Mouse (Mus musculus): ENCODE data around the gene Gm11985. TPM values are rescaled to one million over a fixed set of nuclear protein-coding genes. Genes with fewer than 3 reads are reported as not detected.

The Gm11985 gene
- polyA plus RNA-seq, 1 experiment from 2014 or later = 0.21 TPM

- no peak for DNase-seq (ENCODE audit: low spot score)
- H3K27ac ChIP-seq = no peak overlapping the region
- H3K36me3 ChIP-seq = peaks cover 15% of the 10 kb centered on the region
- peaks cover 12% of the 10 kb centered on the region for H3K4me1 ChIP-seq
- 82% methylated on average over 4 of the region's 4 CpGs for WGBS
- H3K4me3 ChIP-seq = no peak overlapping the region
- H3K9me3 ChIP-seq = no peaks in the 10 kb centered on the region
- H3K27me3 ChIP-seq (ENCODE audit: insufficient read depth, poor library complexity, severe bottlenecking) = no peaks in the 10 kb centered on the region
Measured at GRCm38 (mm10) chr11:7164416-7164815, 24.0 kb downstream of the Gm11985 start.

GRCm38 (mm10) chr11:7161502-7162174 is 26.7 kb downstream of the Gm11985 start:
- Histone ChIP-seq H3K36me3 (0 out of 2 replicates have a peak, but pooled peaks cover 7% of the 10 kb centered on the region), H3K27me3 (ENCODE audit: insufficient read depth, poor library complexity, severe bottlenecking) (no peaks in the 10 kb centered on the region), H3K9me3 (no peaks in the 10 kb centered on the region), H3K4me3 (no peak overlapping the region), H3K4me1 (peaks cover 12% of the 10 kb centered on the region), H3K27ac (no peak overlapping the region)
- no peak for DNase-seq (ENCODE audit: low spot score)
- WGBS = 72% methylated on average over 8 of the region's 8 CpGs

GRCm38 (mm10) chr11:7160637-7161101 is 27.7 kb downstream of the Gm11985 start:
- WGBS = 70% methylated on average over 4 of the region's 4 CpGs
- Histone ChIP-seq H3K9me3 (no peaks in the 10 kb centered on the region), H3K4me3 (no peak overlapping the region), H3K27me3 (ENCODE audit: insufficient read depth, poor library complexity, severe bottlenecking) (no peaks in the 10 kb centered on the region), H3K4me1 (peaks cover 12% of the 10 kb centered on the region), H3K36me3 (0 out of 2 replicates have a peak, but pooled peaks cover 3% of the 10 kb centered on the region), H3K27ac (no peak overlapping the region)
- no peak for DNase-seq (ENCODE audit: low spot score)

GRCm38 (mm10) chr11:7160146-7160545 is 28.2 kb downstream of the Gm11985 start:
- Histone ChIP-seq H3K27me3 (ENCODE audit: insufficient read depth, poor library complexity, severe bottlenecking) (no peaks in the 10 kb centered on the region), H3K36me3 (no peaks in the 10 kb centered on the region)
- WGBS = 68% methylated on average over 6 of the region's 6 CpGs

GRCm38 (mm10) chr11:7158196-7158595 is 30.2 kb downstream of the Gm11985 start:
- Histone ChIP-seq H3K27ac (no peak overlapping the region), H3K4me1 (peaks cover 12% of the 10 kb centered on the region), H3K4me3 (no peak overlapping the region), H3K27me3 (ENCODE audit: insufficient read depth, poor library complexity, severe bottlenecking) (no peaks in the 10 kb centered on the region), H3K36me3 (no peaks in the 10 kb centered on the region), H3K9me3 (no peaks in the 10 kb centered on the region)
- DNase-seq (ENCODE audit: low spot score) = no peak
- 86% methylated on average over 6 of the region's 6 CpGs for WGBS

More at GRCm38 (mm10) chr11:7160146-7160545, 28.2 kb downstream of the Gm11985 start:
- Histone ChIP-seq H3K4me3 (no peak overlapping the region), H3K27ac (peak overlapping the region; percentile 59), H3K4me1 (peaks cover 12% of the 10 kb centered on the region), H3K9me3 (no peaks in the 10 kb centered on the region)
- no peak for DNase-seq (ENCODE audit: low spot score)

- Histone ChIP-seq H3K36me3 (peaks cover 4% of the 10 kb centered on the region; the same call in 1 of the 2 replicates), H3K4me1 (peaks cover 12% of the 10 kb centered on the region), H3K27me3 (ENCODE audit: insufficient read depth, poor library complexity, severe bottlenecking) (no peaks in the 10 kb centered on the region), H3K4me3 (no peak overlapping the region), H3K27ac (no peak overlapping the region), H3K9me3 (no peaks in the 10 kb centered on the region)
- no peak for DNase-seq (ENCODE audit: low spot score)
- WGBS = 66% methylated on average over 4 of the region's 4 CpGs
Measured at GRCm38 (mm10) chr11:7156427-7156826, 31.9 kb downstream of the Gm11985 start.

GRCm38 (mm10) chr11:7153081-7153480 is 35.3 kb downstream of the Gm11985 start:
- Histone ChIP-seq H3K4me1 (0 out of 2 replicates have a peak, but pooled peaks cover 7% of the 10 kb centered on the region), H3K9me3 (no peaks in the 10 kb centered on the region), H3K36me3 (peaks cover 13% of the 10 kb centered on the region), H3K4me3 (no peak overlapping the region), H3K27me3 (ENCODE audit: insufficient read depth, poor library complexity, severe bottlenecking) (no peaks in the 10 kb centered on the region), H3K27ac (no peak overlapping the region)
- 84% methylated on average over 8 of the region's 8 CpGs for WGBS
- no peak for DNase-seq (ENCODE audit: low spot score)

GRCm38 (mm10) chr11:7152371-7152770 is 36.0 kb downstream of the Gm11985 start:
- Histone ChIP-seq H3K27me3 (ENCODE audit: insufficient read depth, poor library complexity, severe bottlenecking) (no peaks in the 10 kb centered on the region), H3K36me3 (peaks cover 15% of the 10 kb centered on the region)
- WGBS = 92% methylated on average over 12 of the region's 12 CpGs

GRCm38 (mm10) chr11:7150511-7150910 is 37.9 kb downstream of the Gm11985 start:
- Histone ChIP-seq H3K27ac (no peak overlapping the region), H3K4me1 (0 out of 2 replicates have a peak, but pooled peaks cover 7% of the 10 kb centered on the region), H3K36me3 (peaks cover 20% of the 10 kb centered on the region), H3K9me3 (no peaks in the 10 kb centered on the region), H3K4me3 (no peak overlapping the region), H3K27me3 (ENCODE audit: insufficient read depth, poor library complexity, severe bottlenecking) (no peaks in the 10 kb centered on the region)
- WGBS = 89% methylated on average over 8 of the region's 8 CpGs
- DNase-seq (ENCODE audit: low spot score) = no peak

More at GRCm38 (mm10) chr11:7152371-7152770, 36.0 kb downstream of the Gm11985 start:
- Histone ChIP-seq H3K4me1 (0 out of 2 replicates have a peak, but pooled peaks cover 7% of the 10 kb centered on the region), H3K9me3 (no peaks in the 10 kb centered on the region), H3K27ac (no peak overlapping the region), H3K4me3 (no peak overlapping the region)
- DNase-seq (ENCODE audit: low spot score) = no peak

- H3K4me1 ChIP-seq = peaks cover 11% of the 10 kb centered on the region; the same call in 1 of the 2 replicates
- no peak overlapping the region for H3K27ac ChIP-seq
- peaks cover 20% of the 10 kb centered on the region for H3K36me3 ChIP-seq
- WGBS = 71% methylated on average over 7 of the region's 7 CpGs
- H3K4me3 ChIP-seq = no peak overlapping the region
- DNase-seq (ENCODE audit: low spot score) = no peak
- no peaks in the 10 kb centered on the region for H3K27me3 ChIP-seq (ENCODE audit: insufficient read depth, poor library complexity, severe bottlenecking)
- no peaks in the 10 kb centered on the region for H3K9me3 ChIP-seq
Measured at GRCm38 (mm10) chr11:7149471-7149870, 38.9 kb downstream of the Gm11985 start.

- WGBS = 83% methylated on average over 7 of the region's 7 CpGs
Measured at GRCm38 (mm10) chr11:7147945-7148344, 40.4 kb downstream of the Gm11985 start.

GRCm38 (mm10) chr11:7147536-7147935 is 40.8 kb downstream of the Gm11985 start:
- H3K36me3 ChIP-seq = peaks cover 19% of the 10 kb centered on the region
- H3K27ac ChIP-seq = no peak overlapping the region
- no peak overlapping the region for H3K4me3 ChIP-seq
- peaks cover 15% of the 10 kb centered on the region for H3K4me1 ChIP-seq
- 86% methylated on average over 8 of the region's 8 CpGs for WGBS
- H3K9me3 ChIP-seq = no peaks in the 10 kb centered on the region
- DNase-seq (ENCODE audit: low spot score) = no peak
- H3K27me3 ChIP-seq (ENCODE audit: insufficient read depth, poor library complexity, severe bottlenecking) = no peaks in the 10 kb centered on the region

More at GRCm38 (mm10) chr11:7147945-7148344, 40.4 kb downstream of the Gm11985 start:
- no peak for DNase-seq (ENCODE audit: low spot score)
- no peaks in the 10 kb centered on the region for H3K27me3 ChIP-seq (ENCODE audit: insufficient read depth, poor library complexity, severe bottlenecking)
- no peaks in the 10 kb centered on the region for H3K9me3 ChIP-seq
- H3K36me3 ChIP-seq = peaks cover 20% of the 10 kb centered on the region
- H3K4me1 ChIP-seq = peaks cover 11% of the 10 kb centered on the region; the same call in 1 of the 2 replicates
- H3K27ac ChIP-seq = no peak overlapping the region
- H3K4me3 ChIP-seq = no peak overlapping the region

- H3K4me1 ChIP-seq = peaks cover 19% of the 10 kb centered on the region
- peaks cover 15% of the 10 kb centered on the region for H3K36me3 ChIP-seq
- H3K27ac ChIP-seq = no peak overlapping the region
- DNase-seq (ENCODE audit: low spot score) = no peak
- H3K4me3 ChIP-seq = no peak overlapping the region
- 71% methylated on average over 4 of the region's 4 CpGs for WGBS
- H3K27me3 ChIP-seq (ENCODE audit: insufficient read depth, poor library complexity, severe bottlenecking) = no peaks in the 10 kb centered on the region
- H3K9me3 ChIP-seq = no peaks in the 10 kb centered on the region
Measured at GRCm38 (mm10) chr11:7145221-7145620, 43.1 kb downstream of the Gm11985 start.
